Mouse (Mus musculus): ENCODE data around the gene Hnrnph2. TPM values are rescaled to one million over a fixed set of nuclear protein-coding genes. Genes with fewer than 3 reads are reported as not detected.

The Hnrnph2 gene
- polyA plus RNA-seq, 1 experiment from 2014 or later: 144 TPM

GRCm38 (mm10) chrX:134623350-134623749 is 22.4 kb downstream of the Hnrnph2 start:
- no peaks in the 10 kb centered on the region for H3K4me1 ChIP-seq (ENCODE audit: control insufficient read depth, insufficient read depth, low read length)
- no peak overlapping the region for H3K4me2 ChIP-seq (ENCODE audit: low read depth, severe bottlenecking)
- no peaks in the 10 kb centered on the region for H3K9me3 ChIP-seq (ENCODE audit: control insufficient read depth, low read length)
- WGBS: 88% methylated on average over 4 of the region's 4 CpGs
- no peak overlapping the region for H3K9ac ChIP-seq (ENCODE audit: low read length)
- no peak overlapping the region for H3K4me3 ChIP-seq (ENCODE audit: low read depth, low read length)
- no peak for DNase-seq (ENCODE audit: low spot score)
- no peak for ATAC-seq (ENCODE audit: insufficient number of reproducible peaks, low FRiP score, low TSS enrichment, low read depth)
- H3K27ac ChIP-seq (replicated peaks; ENCODE audit: low read depth, low read length): no peak overlapping the region
- no peaks in the 10 kb centered on the region for H3K27me3 ChIP-seq (ENCODE audit: control insufficient read depth, insufficient read depth, low read length)
- H3K36me3 ChIP-seq (ENCODE audit: control insufficient read depth, insufficient read depth, low read length): no peaks in the 10 kb centered on the region

- Histone ChIP-seq H3K4me3 (ENCODE audit: low read depth, low read length) (no peak overlapping the region), H3K4me1 (ENCODE audit: control insufficient read depth, insufficient read depth, low read length) (no peaks in the 10 kb centered on the region), H3K27me3 (ENCODE audit: control insufficient read depth, insufficient read depth, low read length) (no peaks in the 10 kb centered on the region), H3K27ac (replicated peaks; ENCODE audit: low read depth, low read length) (no peak overlapping the region), H3K9me3 (ENCODE audit: control insufficient read depth, low read length) (no peaks in the 10 kb centered on the region), H3K9ac (ENCODE audit: low read length) (no peak overlapping the region), H3K36me3 (ENCODE audit: control insufficient read depth, insufficient read depth, low read length) (no peaks in the 10 kb centered on the region), H3K4me2 (ENCODE audit: low read depth, severe bottlenecking) (no peak overlapping the region)
- WGBS: 81% methylated on average over 2 of the region's 2 CpGs
- DNase-seq (ENCODE audit: low spot score): no peak
- no peak for ATAC-seq (ENCODE audit: insufficient number of reproducible peaks, low FRiP score, low TSS enrichment, low read depth)
These were observed 27.2 kb downstream of the Hnrnph2 start for GRCm38 (mm10) chrX:134628200-134628599.

- Histone ChIP-seq H3K9me3 (ENCODE audit: control insufficient read depth, low read length) (no peaks in the 10 kb centered on the region), H3K4me1 (ENCODE audit: control insufficient read depth, insufficient read depth, low read length) (no peaks in the 10 kb centered on the region), H3K4me2 (ENCODE audit: low read depth, severe bottlenecking) (no peak overlapping the region), H3K36me3 (ENCODE audit: control insufficient read depth, insufficient read depth, low read length) (no peaks in the 10 kb centered on the region), H3K9ac (ENCODE audit: low read length) (no peak overlapping the region), H3K27me3 (ENCODE audit: control insufficient read depth, insufficient read depth, low read length) (no peaks in the 10 kb centered on the region), H3K27ac (replicated peaks; ENCODE audit: low read depth, low read length) (no peak overlapping the region), H3K4me3 (ENCODE audit: low read depth, low read length) (no peak overlapping the region)
- DNase-seq (ENCODE audit: low spot score) (no peak), ATAC-seq (ENCODE audit: insufficient number of reproducible peaks, low FRiP score, low TSS enrichment, low read depth) (no peak)
- 96% methylated on average over 5 of the region's 5 CpGs for WGBS
These were observed 31.7 kb downstream of the Hnrnph2 start for GRCm38 (mm10) chrX:134632710-134633109.

GRCm38 (mm10) chrX:134635111-134635510 is 34.1 kb downstream of the Hnrnph2 start:
- no peak overlapping the region for H3K4me3 ChIP-seq (ENCODE audit: low read depth, low read length)
- H3K4me2 ChIP-seq (ENCODE audit: low read depth, severe bottlenecking): no peak overlapping the region
- H3K4me1 ChIP-seq (ENCODE audit: control insufficient read depth, insufficient read depth, low read length): no peaks in the 10 kb centered on the region
- H3K9ac ChIP-seq (ENCODE audit: low read length): no peak overlapping the region
- no peaks in the 10 kb centered on the region for H3K36me3 ChIP-seq (ENCODE audit: control insufficient read depth, insufficient read depth, low read length)
- WGBS: 58% methylated on average over 3 of the region's 3 CpGs
- H3K9me3 ChIP-seq (ENCODE audit: control insufficient read depth, low read length): no peaks in the 10 kb centered on the region
- no peak overlapping the region for H3K27ac ChIP-seq (replicated peaks; ENCODE audit: low read depth, low read length)
- no peak for DNase-seq (ENCODE audit: low spot score)
- ATAC-seq (ENCODE audit: insufficient number of reproducible peaks, low FRiP score, low TSS enrichment, low read depth): no peak
- H3K27me3 ChIP-seq (ENCODE audit: control insufficient read depth, insufficient read depth, low read length): no peaks in the 10 kb centered on the region

- H3K4me3 ChIP-seq (ENCODE audit: low read depth, low read length): no peak overlapping the region
- H3K9ac ChIP-seq (ENCODE audit: low read length): no peak overlapping the region
- no peak overlapping the region for H3K4me2 ChIP-seq (ENCODE audit: low read depth, severe bottlenecking)
- H3K36me3 ChIP-seq (ENCODE audit: control insufficient read depth, insufficient read depth, low read length): no peaks in the 10 kb centered on the region
- 64% methylated on average over 3 of the region's 3 CpGs for WGBS
- H3K27me3 ChIP-seq (ENCODE audit: control insufficient read depth, insufficient read depth, low read length): no peaks in the 10 kb centered on the region
- DNase-seq (ENCODE audit: low spot score) (no peak), ATAC-seq (ENCODE audit: insufficient number of reproducible peaks, low FRiP score, low TSS enrichment, low read depth) (no peak)
- no peak overlapping the region for H3K27ac ChIP-seq (replicated peaks; ENCODE audit: low read depth, low read length)
- H3K4me1 ChIP-seq (ENCODE audit: control insufficient read depth, insufficient read depth, low read length): no peaks in the 10 kb centered on the region
- no peaks in the 10 kb centered on the region for H3K9me3 ChIP-seq (ENCODE audit: control insufficient read depth, low read length)
These were observed 34.9 kb downstream of the Hnrnph2 start for GRCm38 (mm10) chrX:134635860-134636259.

GRCm38 (mm10) chrX:134641000-134641760 is 40.2 kb downstream of the Hnrnph2 start:
- no peak overlapping the region for H3K27ac ChIP-seq (replicated peaks; ENCODE audit: low read depth, low read length)
- no peak overlapping the region for H3K4me2 ChIP-seq (ENCODE audit: low read depth, severe bottlenecking)
- no peak overlapping the region for H3K9ac ChIP-seq (ENCODE audit: low read length)
- 75% methylated on average over 10 of the region's 10 CpGs for WGBS
- H3K9me3 ChIP-seq (ENCODE audit: control insufficient read depth, low read length): no peaks in the 10 kb centered on the region
- DNase-seq (ENCODE audit: low spot score) (no peak), ATAC-seq (ENCODE audit: insufficient number of reproducible peaks, low FRiP score, low TSS enrichment, low read depth) (no peak)
- H3K4me3 ChIP-seq (ENCODE audit: low read depth, low read length): no peak overlapping the region
- H3K4me1 ChIP-seq (ENCODE audit: control insufficient read depth, insufficient read depth, low read length): no peaks in the 10 kb centered on the region
- H3K36me3 ChIP-seq (ENCODE audit: control insufficient read depth, insufficient read depth, low read length): no peaks in the 10 kb centered on the region
- no peaks in the 10 kb centered on the region for H3K27me3 ChIP-seq (ENCODE audit: control insufficient read depth, insufficient read depth, low read length)

GRCm38 (mm10) chrX:134646338-134646737 is 45.4 kb downstream of the Hnrnph2 start:
- H3K36me3 ChIP-seq (ENCODE audit: control insufficient read depth, insufficient read depth, low read length): no peaks in the 10 kb centered on the region
- H3K4me2 ChIP-seq (ENCODE audit: low read depth, severe bottlenecking): no peak overlapping the region
- H3K9me3 ChIP-seq (ENCODE audit: control insufficient read depth, low read length): no peaks in the 10 kb centered on the region
- H3K4me3 ChIP-seq (ENCODE audit: low read depth, low read length): no peak overlapping the region
- no peak for DNase-seq (ENCODE audit: low spot score)
- 94% methylated on average over 1 of the region's 1 CpGs for WGBS
- H3K4me1 ChIP-seq (ENCODE audit: control insufficient read depth, insufficient read depth, low read length): no peaks in the 10 kb centered on the region
- no peak for ATAC-seq (ENCODE audit: insufficient number of reproducible peaks, low FRiP score, low TSS enrichment, low read depth)
- no peaks in the 10 kb centered on the region for H3K27me3 ChIP-seq (ENCODE audit: control insufficient read depth, insufficient read depth, low read length)
- no peak overlapping the region for H3K27ac ChIP-seq (replicated peaks; ENCODE audit: low read depth, low read length)
- no peak overlapping the region for H3K9ac ChIP-seq (ENCODE audit: low read length)

GRCm38 (mm10) chrX:134647421-134647820 is 46.4 kb downstream of the Hnrnph2 start:
- no peak overlapping the region for H3K27ac ChIP-seq (replicated peaks; ENCODE audit: low read depth, low read length)
- no peak overlapping the region for H3K9ac ChIP-seq (ENCODE audit: low read length)
- H3K9me3 ChIP-seq (ENCODE audit: control insufficient read depth, low read length): no peaks in the 10 kb centered on the region
- no peak overlapping the region for H3K4me2 ChIP-seq (ENCODE audit: low read depth, severe bottlenecking)
- no peaks in the 10 kb centered on the region for H3K4me1 ChIP-seq (ENCODE audit: control insufficient read depth, insufficient read depth, low read length)
- no peak for ATAC-seq (ENCODE audit: insufficient number of reproducible peaks, low FRiP score, low TSS enrichment, low read depth)
- H3K4me3 ChIP-seq (ENCODE audit: low read depth, low read length): no peak overlapping the region
- H3K27me3 ChIP-seq (ENCODE audit: control insufficient read depth, insufficient read depth, low read length): no peaks in the 10 kb centered on the region
- 76% methylated on average over 8 of the region's 8 CpGs for WGBS
- H3K36me3 ChIP-seq (ENCODE audit: control insufficient read depth, insufficient read depth, low read length): no peaks in the 10 kb centered on the region
- no peak for DNase-seq (ENCODE audit: low spot score)
